Mouse (Mus musculus) midbrain, embryonic 12.5 days (tissue): ENCODE measurements around the gene Recql5. TPM values are rescaled to one million over a fixed set of nuclear protein-coding genes. Genes with fewer than 3 reads are reported as not detected.
A peak's percentile ranks its signal among the peaks of the same experiment; 100 is the strongest.

Source experiments
- ATAC-seq: fragments of 200-750 bp; cut with Nextera tagmentation; 2 replicates; pipeline ENCODE4 v1.8.0; 2017; ENCODE audit warnings: low read depth, moderate TSS enrichment, moderate library complexity; ENCODE audit not compliant: low FRiP score
- H3K27ac ChIP-seq: fragments of 300-500 bp; sonication (generic); replicated peaks from 2 replicates; pipeline ENCODE4 v1.5.1; 2016; ENCODE audit warnings: mild to moderate bottlenecking
- H3K27me3 ChIP-seq: fragments of 300-500 bp; sonication (generic); 2 replicates; pipeline ENCODE4 v1.6.1; 2016; ENCODE audit warnings: mild to moderate bottlenecking
- H3K36me3 ChIP-seq: fragments of 300-500 bp; sonication (generic); 2 replicates; pipeline ENCODE4 v1.6.1; 2016
- H3K4me1 ChIP-seq: fragments of 300-500 bp; sonication (generic); 2 replicates; pipeline ENCODE4 v1.6.1; 2016
- H3K4me2 ChIP-seq: fragments of 300-500 bp; sonication (generic); replicated peaks from 2 replicates; pipeline ENCODE4 v1.6.1; 2016; ENCODE audit warnings: mild to moderate bottlenecking, moderate library complexity
- H3K4me3 ChIP-seq: fragments of 300-500 bp; sonication (generic); 2 replicates; pipeline ENCODE4 v1.5.1; 2016; ENCODE audit warnings: mild to moderate bottlenecking
- H3K9ac ChIP-seq: fragments of 300-500 bp; sonication (generic); replicated peaks from 2 replicates; pipeline ENCODE4 v1.6.1; 2016; ENCODE audit warnings: mild to moderate bottlenecking, moderate library complexity
- H3K9me3 ChIP-seq: fragments of 300-500 bp; sonication (generic); 2 replicates; pipeline ENCODE4 v1.6.1; 2016; ENCODE audit warnings: mild to moderate bottlenecking
- WGBS: fragments of 180-500 bp; shearing (Covaris S2); methylation state at CpG from one replicate; pipeline ENCODE4 v1.1.7; 2016; 5-methylcytosine and 5-hydroxymethylcytosine counted together
- polyA plus RNA-seq: library from polyadenylated mRNA; unstranded; fragments of >200 nt; fragmentation: Nextera tagmentation; extraction: Ambion mirVana; gene quantifications from 2 replicates; pipeline ENCODE4 v1.2.1, GENCODE M21; 2016

Recql5 gene
- polyA plus RNA-seq, 1 experiment from 2014 or later, result 29.9 TPM

DNA sequence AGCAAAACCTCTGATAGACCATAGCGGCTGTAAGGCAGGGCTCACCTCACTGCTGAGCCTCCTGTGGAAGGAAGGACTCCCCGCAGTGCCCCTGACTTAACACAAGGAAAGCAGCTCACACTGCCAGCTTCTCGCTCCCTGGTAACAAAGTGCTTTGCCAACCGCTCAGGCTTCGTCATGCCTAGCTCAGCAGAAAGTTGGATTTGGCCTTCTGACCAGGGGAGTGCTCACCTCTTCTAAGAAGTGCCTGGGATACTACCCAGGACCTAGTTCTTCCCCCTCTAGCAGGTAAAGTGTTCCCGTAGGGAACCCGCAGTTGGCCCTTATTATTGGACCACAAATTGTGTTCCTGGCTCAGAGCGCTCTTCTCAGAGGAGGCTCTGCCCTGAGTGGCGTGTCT is 25.7 kb upstream of the Recql5 start:
- peaks cover 85% of the 10 kb centered on the region for H3K36me3 ChIP-seq
- WGBS, result 97% methylated on average over 9 of the region's 9 CpGs

DNA sequence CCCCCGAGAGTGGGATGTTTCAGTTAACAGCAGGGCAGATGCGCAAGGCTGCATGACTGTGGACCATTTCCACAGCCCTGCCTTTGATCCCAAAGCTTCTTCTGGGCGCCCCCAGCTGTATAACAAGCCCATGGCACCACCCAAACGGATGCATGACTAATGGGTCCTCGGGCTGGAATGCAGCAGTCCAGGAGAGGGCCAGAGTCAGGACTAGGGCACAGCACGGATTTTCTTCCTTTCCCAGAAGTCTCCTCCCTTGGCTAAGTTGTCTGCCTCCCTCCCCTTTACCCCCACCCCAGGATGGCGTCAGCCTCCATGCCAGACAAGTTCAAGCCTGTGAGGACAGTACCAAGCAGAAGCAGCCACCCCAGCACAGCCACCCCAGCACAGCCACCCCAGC is 24.7 kb upstream of the Recql5 start:
- Histone ChIP-seq H3K4me3 (no peak overlapping the region), H3K9ac (no peak overlapping the region), H3K36me3 (peaks cover 85% of the 10 kb centered on the region), H3K27ac (no peak overlapping the region), H3K4me1 (peaks cover 18% of the 10 kb centered on the region), H3K4me2 (no peak overlapping the region), H3K9me3 (no peaks in the 10 kb centered on the region), H3K27me3 (0 out of 2 replicates have a peak, but pooled peaks cover 13% of the 10 kb centered on the region)
- ATAC-seq, result no peak
- WGBS, result 76% methylated on average over 7 of the region's 7 CpGs

More for the DNA sequence above, 25.7 kb upstream of the Recql5 start:
- peaks cover 18% of the 10 kb centered on the region for H3K4me1 ChIP-seq
- no peak overlapping the region for H3K4me3 ChIP-seq
- 0 out of 2 replicates have a peak, but pooled peaks cover 13% of the 10 kb centered on the region for H3K27me3 ChIP-seq
- no peak overlapping the region for H3K9ac ChIP-seq
- no peak for ATAC-seq
- H3K27ac ChIP-seq, result no peak overlapping the region
- no peak overlapping the region for H3K4me2 ChIP-seq
- H3K9me3 ChIP-seq, result no peaks in the 10 kb centered on the region

DNA sequence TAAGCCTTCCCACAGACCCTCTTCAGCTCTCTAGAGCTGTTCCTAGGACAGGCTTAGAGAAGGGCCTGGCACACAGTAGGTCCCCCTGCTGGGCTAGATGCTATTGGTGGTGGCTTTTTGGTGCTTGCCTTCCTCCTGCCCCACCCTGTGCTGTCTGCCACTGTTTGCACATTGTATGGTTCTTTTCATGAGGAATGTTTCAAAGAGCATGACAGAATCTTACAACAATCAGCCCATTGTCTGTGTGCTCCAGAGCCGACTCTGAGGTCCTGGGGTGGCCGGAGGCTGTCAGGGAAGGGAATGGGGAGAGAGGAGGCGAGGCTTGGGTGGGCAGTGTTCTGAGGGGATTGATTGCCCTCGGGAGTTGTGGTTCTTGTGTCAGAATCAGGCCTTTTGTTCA is 23.2 kb upstream of the Recql5 start:
- Histone ChIP-seq H3K4me2 (0 out of 2 replicates have a peak overlapping the region, but pooled peaks have one; percentile 7), H3K9ac (no peak overlapping the region), H3K27ac (peak overlapping the region; percentile 42; the same call in 1 of the 2 replicates), H3K27me3 (0 out of 2 replicates have a peak, but pooled peaks cover 13% of the 10 kb centered on the region), H3K9me3 (no peaks in the 10 kb centered on the region), H3K4me3 (no peak overlapping the region), H3K4me1 (peaks cover 18% of the 10 kb centered on the region), H3K36me3 (peaks cover 85% of the 10 kb centered on the region)
- ATAC-seq, result no peak
- WGBS, result 13% methylated on average over 4 of the region's 4 CpGs

DNA sequence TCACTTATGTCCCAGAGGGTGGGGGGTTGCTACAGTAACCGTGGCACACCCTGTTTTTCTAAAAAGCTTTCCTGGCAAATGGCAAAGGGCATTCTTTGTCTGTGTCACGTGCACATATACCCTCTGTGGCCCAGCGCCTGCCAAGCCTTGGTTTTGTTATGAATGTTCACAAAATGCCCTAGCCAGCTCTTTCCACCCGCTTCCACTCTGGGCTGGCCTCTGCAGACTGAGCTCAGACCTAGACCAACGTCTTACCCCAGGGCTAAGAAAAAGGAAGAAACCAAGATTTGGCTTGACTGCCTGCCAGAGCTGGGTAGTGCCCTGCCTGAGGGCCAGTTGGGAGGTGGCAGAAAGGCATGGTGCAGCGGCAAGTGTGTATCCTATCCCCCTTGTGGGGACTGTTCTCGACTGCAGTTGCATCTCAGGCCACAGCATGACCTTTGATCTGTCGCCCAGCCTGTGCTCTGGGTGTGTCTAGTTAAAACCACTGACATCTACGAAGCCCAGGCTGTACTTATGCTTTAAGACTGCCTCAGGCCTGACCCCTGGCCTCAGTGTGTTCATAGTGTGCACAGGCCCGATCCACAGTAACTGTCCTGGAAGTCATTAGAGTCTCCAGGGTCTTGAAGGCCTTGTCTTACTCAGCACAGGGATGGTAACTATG is 22.1 kb upstream of the Recql5 start:
- no peaks in the 10 kb centered on the region for H3K9me3 ChIP-seq
- peaks cover 18% of the 10 kb centered on the region for H3K4me1 ChIP-seq
- H3K4me2 ChIP-seq, result no peak overlapping the region
- 73% methylated on average over 10 of the region's 10 CpGs for WGBS
- no peak overlapping the region for H3K9ac ChIP-seq
- no peak for ATAC-seq
- H3K27ac ChIP-seq, result no peak overlapping the region
- peaks cover 84% of the 10 kb centered on the region for H3K36me3 ChIP-seq
- 0 out of 2 replicates have a peak, but pooled peaks cover 13% of the 10 kb centered on the region for H3K27me3 ChIP-seq
- H3K4me3 ChIP-seq, result no peak overlapping the region

DNA sequence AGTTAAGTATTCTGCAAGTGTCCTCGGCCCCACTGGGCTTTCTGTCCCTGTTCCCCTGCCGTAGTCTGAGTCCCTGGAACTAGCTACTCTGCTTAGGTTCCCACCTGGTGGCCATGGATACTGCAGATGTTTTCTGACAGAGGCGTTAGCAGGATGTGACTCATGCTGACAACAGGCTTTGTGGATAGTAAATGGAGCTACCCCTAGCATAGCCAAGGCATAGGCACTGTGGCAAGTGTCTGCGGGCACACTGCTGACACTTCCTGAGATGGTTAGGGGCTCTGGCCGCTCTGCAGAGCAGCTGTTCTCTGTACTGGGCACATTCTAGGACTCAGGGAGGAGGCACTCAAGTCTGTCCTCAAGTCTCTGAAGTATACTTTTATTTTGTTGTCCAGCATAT is 21.4 kb upstream of the Recql5 start:
- Histone ChIP-seq H3K27me3 (0 out of 2 replicates have a peak, but pooled peaks cover 13% of the 10 kb centered on the region), H3K9me3 (no peaks in the 10 kb centered on the region), H3K4me1 (peaks cover 18% of the 10 kb centered on the region), H3K36me3 (peaks cover 83% of the 10 kb centered on the region), H3K4me2 (no peak overlapping the region), H3K9ac (no peak overlapping the region), H3K4me3 (no peak overlapping the region), H3K27ac (no peak overlapping the region)
- WGBS, result 92% methylated on average over 5 of the region's 5 CpGs
- ATAC-seq, result no peak

DNA sequence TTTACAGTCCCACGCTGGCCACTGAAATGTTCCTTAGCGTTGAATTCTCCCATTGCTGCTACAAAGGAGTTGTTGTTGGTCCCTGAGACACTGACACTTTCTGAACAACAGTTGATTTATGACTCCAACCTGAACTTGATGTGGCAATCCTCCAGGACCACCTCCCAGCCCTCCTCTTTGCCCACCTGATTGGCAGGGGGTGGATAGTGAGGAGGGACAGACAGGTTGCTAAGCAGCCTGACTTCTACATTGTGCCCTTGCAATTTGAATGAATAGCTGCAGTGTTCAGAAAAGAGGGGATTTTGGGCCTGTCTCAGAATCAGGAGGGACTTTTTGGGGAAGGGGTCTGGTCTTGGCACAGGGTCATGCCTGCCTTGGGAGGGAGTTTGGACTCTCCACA is 17.4 kb upstream of the Recql5 start:
- Histone ChIP-seq H3K27ac (no peak overlapping the region), H3K36me3 (peaks cover 87% of the 10 kb centered on the region), H3K4me1 (peaks cover 6% of the 10 kb centered on the region), H3K4me2 (no peak overlapping the region), H3K4me3 (no peak overlapping the region), H3K9ac (no peak overlapping the region), H3K27me3 (0 out of 2 replicates have a peak, but pooled peaks cover 5% of the 10 kb centered on the region), H3K9me3 (no peaks in the 10 kb centered on the region)
- 92% methylated on average over 2 of the region's 2 CpGs for WGBS
- no peak for ATAC-seq

DNA sequence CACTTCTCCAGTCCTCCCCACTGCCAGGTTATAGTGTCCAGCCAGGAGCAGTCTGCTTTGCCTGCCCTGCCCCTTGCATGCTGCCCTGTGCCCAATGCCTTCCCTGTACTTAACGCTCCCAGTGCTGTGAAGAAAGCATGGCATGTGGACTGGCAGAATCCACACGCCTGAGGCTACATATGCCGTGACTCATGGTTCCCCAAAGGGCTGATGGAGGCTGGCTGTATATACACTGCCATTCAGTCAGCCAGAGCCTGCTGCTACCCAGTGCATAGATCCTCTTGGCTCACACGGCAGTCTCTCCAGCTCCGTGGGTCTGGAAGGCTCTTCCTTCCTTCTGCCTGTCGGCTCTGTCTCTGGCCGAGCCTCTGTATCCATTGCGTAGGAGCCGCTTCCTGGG is 15.0 kb upstream of the Recql5 start:
- ATAC-seq, result no peak
- H3K27ac ChIP-seq, result no peak overlapping the region
- WGBS, result 92% methylated on average over 9 of the region's 9 CpGs
- H3K4me3 ChIP-seq, result no peak overlapping the region
- no peak overlapping the region for H3K9ac ChIP-seq
- no peaks in the 10 kb centered on the region for H3K9me3 ChIP-seq
- peaks cover 86% of the 10 kb centered on the region for H3K36me3 ChIP-seq
- no peak overlapping the region for H3K4me2 ChIP-seq
- no peaks in the 10 kb centered on the region for H3K4me1 ChIP-seq
- H3K27me3 ChIP-seq, result no peaks in the 10 kb centered on the region

DNA sequence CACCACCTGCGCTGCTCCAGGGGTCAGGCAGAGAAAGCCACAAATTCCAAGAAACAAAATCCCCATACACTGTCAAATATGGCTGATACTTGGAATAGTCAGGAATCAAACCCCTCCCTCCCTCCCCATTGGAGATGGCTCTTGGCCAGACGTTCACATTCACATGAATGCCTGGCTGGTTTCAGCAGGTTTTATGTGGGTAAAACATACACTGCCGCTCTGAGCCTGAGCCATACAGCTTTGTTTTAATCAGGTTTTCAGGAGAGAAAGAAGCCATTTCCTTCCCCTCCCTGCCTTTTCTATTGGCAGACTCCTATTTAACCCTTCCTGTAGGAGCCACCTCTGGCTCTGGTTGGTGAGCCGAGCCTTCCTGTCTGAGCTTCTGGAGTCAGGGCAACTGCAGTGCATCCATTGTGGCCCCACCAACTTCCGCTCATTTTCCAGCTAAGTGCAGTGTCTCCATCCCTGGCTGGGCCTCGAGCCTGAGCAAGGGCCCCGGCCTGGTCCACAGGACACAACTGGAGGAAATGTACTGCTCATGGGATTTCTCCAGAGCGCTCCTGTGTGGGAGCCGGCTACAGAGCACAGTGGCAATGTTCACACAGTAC is 13.0 kb upstream of the Recql5 start:
- Histone ChIP-seq H3K4me2 (no peak overlapping the region), H3K27ac (no peak overlapping the region), H3K4me3 (no peak overlapping the region), H3K36me3 (peaks cover 85% of the 10 kb centered on the region), H3K4me1 (no peaks in the 10 kb centered on the region), H3K9me3 (no peaks in the 10 kb centered on the region), H3K9ac (no peak overlapping the region), H3K27me3 (no peaks in the 10 kb centered on the region)
- WGBS, result 87% methylated on average over 9 of the region's 9 CpGs
- no peak for ATAC-seq

DNA sequence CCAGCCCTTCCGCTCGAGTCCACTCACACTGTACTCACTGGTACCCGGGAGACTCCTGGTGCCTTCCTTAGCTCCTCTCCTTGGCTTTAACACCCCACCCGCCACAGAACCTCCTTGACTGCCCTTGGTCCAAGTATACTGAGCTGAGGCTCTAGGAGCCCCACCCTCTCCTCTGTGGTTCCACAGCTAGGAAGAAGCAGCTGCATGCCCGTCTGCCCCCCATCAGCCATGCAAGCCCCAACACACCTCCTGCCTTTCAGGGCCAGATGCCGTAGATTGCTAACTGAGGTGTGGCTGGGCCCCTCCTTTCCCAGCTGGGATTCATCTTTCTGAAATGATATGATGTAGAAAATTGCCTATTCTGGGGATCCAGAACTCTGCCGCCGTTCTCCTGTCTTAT is 12.0 kb upstream of the Recql5 start:
- 94% methylated on average over 8 of the region's 8 CpGs for WGBS
- H3K4me2 ChIP-seq, result no peak overlapping the region
- H3K36me3 ChIP-seq, result peaks cover 86% of the 10 kb centered on the region
- no peaks in the 10 kb centered on the region for H3K4me1 ChIP-seq
- H3K27me3 ChIP-seq, result no peaks in the 10 kb centered on the region
- no peaks in the 10 kb centered on the region for H3K9me3 ChIP-seq
- H3K9ac ChIP-seq, result no peak overlapping the region
- no peak overlapping the region for H3K27ac ChIP-seq
- no peak overlapping the region for H3K4me3 ChIP-seq
- ATAC-seq, result no peak

DNA sequence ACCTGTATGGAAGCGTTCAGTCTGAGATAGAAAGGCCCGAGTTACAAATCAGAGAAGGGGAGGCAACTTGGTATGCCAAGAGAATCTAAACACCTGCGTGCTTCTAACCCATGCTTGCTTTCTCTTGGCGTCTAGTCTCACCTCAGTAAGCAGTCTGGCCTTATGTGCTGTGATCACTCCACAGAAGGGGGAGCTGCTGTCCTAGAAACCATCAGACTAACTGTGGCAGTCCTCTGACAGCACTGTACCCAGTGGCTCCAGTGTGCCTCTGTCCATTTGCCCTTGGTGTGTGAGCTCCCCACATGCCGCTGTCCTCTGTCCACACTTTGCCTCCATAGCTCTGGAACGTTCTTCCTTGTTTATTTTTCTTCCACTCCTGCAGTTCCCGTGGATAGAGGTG is 8.7 kb upstream of the Recql5 start:
- Histone ChIP-seq H3K4me2 (no peak overlapping the region), H3K4me1 (no peaks in the 10 kb centered on the region), H3K27me3 (no peaks in the 10 kb centered on the region), H3K27ac (no peak overlapping the region), H3K4me3 (no peak overlapping the region), H3K9me3 (no peaks in the 10 kb centered on the region), H3K9ac (no peak overlapping the region), H3K36me3 (peaks cover 90% of the 10 kb centered on the region)
- WGBS, result 85% methylated on average over 7 of the region's 7 CpGs
- no peak for ATAC-seq

DNA sequence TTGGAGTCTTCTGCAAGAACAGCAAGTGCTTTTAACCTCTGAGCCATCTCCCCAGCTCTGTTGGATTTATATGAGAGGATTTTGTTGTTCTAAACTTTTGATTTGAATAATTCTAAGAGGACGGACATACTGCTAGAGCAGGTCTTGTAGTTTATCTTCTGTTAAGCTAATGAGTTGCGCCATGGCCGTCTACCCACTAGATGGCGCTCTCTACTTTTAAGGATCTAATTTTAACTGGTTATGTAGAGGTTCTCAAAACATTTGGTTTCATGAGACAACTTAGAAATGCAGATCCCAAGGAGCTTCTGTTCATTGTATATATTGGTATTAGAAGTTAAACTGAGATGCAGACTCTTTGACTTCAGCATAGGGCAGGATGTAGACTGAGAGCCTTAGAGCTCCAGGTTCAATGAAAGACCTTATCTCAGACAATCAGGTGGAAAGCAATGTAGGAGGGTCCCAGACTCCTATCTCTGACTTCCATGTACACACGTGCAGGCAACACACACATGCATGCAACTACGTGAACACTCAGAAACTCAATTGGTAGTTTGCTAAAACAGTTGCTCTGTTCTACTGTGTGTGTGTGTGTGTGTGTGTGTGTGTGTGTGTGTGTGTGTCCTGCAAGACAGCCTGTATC is 6.5 kb upstream of the Recql5 start:
- H3K36me3 ChIP-seq, result peaks cover 87% of the 10 kb centered on the region
- no peak overlapping the region for H3K4me3 ChIP-seq
- WGBS, result 41% methylated on average over 6 of the region's 6 CpGs
- no peak for ATAC-seq
- H3K9ac ChIP-seq, result no peak overlapping the region
- H3K9me3 ChIP-seq, result no peaks in the 10 kb centered on the region
- no peaks in the 10 kb centered on the region for H3K27me3 ChIP-seq
- peaks cover 6% of the 10 kb centered on the region for H3K4me1 ChIP-seq
- H3K4me2 ChIP-seq, result no peak overlapping the region
- H3K27ac ChIP-seq, result no peak overlapping the region

DNA sequence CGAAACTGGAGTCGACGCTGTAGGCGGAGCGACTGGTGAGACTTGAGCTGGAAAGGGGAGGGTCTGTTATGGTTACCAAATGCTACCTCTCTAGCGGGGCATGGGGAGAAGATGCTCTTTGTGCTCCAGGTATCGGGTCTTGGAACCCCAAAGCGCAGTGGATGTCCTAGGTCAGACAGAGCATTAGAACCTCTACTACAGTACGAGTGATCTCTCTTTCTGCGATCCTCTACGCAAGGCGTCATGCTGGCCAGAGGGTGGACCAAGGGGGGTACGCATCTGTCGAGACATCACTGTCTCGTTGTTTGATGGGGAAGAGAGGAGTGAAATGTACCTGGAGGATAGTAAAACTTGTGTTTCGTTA is 452 bp upstream of the Recql5 start:
- WGBS, result 2% methylated on average over 16 of the region's 16 CpGs
- Histone ChIP-seq H3K4me3 (peak overlapping the region; percentile 70), H3K27me3 (no peaks in the 10 kb centered on the region), H3K4me2 (peak overlapping the region; percentile 98), H3K9ac (peak overlapping the region; percentile 74), H3K36me3 (peaks cover 37% of the 10 kb centered on the region), H3K9me3 (no peaks in the 10 kb centered on the region), H3K27ac (no peak overlapping the region), H3K4me1 (peaks cover 26% of the 10 kb centered on the region)
- peak; percentile 58; the same call in 1 of the 2 replicates for ATAC-seq
